Mouse (Mus musculus): ENCODE results near the gene Ccni. TPM values are rescaled to one million over a fixed set of nuclear protein-coding genes. Genes with fewer than 3 reads are reported as not detected.
A peak's percentile ranks its signal among the peaks of the same experiment; 100 is the strongest.

The Ccni gene
- polyA plus RNA-seq, 1 experiment from 2014 or later, result 166 TPM

DNA sequence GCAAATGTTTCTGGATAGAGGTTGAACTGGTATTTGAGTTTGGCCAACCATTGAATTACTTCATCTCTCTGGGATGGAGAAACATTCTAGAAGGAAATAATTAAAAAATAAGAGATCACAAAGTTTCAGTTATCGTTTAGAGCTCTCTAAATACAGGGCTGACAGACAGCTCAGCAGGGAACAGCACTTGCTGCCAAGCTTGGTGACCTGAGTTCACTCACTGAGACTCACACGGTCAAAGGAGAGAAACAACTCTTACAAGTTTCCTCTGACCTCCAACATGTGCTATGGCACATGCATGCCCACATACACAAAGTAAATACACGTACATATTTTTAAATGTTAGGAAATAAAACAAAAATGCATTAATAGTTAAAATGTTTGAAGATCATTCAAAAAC is 16.7 kb downstream of the Ccni start:
- H3K4me3 ChIP-seq, result no peak overlapping the region
- H3K4me1 ChIP-seq, result no peaks in the 10 kb centered on the region
- H3K27me3 ChIP-seq, result no peaks in the 10 kb centered on the region
- no peak overlapping the region for H3K4me2 ChIP-seq (replicated peaks)
- H3K36me3 ChIP-seq, result peaks cover 41% of the 10 kb centered on the region
- H3K9me3 ChIP-seq, result no peaks in the 10 kb centered on the region
- no peak overlapping the region for H3K9ac ChIP-seq (replicated peaks)
- 70% methylated on average over 3 of the region's 3 CpGs for WGBS
- ATAC-seq (ENCODE audit: low FRiP score, low read depth), result no peak
- H3K27ac ChIP-seq (replicated peaks), result no peak overlapping the region

DNA sequence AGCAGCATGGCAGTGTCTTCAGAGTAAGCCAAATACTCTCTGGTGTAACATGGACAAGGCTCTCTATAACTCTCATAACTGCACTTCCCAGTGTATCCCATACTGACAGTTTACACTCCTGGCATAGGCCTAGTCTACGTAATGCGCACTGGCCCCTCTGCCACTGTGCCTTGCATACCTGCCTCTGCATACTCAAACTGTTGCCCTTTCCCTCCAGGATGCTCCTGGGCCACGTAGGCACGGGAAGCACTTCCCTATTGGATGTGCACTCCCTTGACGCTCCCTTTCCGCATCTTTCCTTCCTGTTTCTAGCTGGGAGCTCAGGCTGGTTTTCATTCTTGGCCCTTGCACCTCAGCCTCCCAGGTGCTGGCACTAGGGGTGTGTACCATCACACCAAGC is 21.7 kb downstream of the Ccni start:
- no peaks in the 10 kb centered on the region for H3K27me3 ChIP-seq
- no peak overlapping the region for H3K9ac ChIP-seq (replicated peaks)
- ATAC-seq (ENCODE audit: low FRiP score, low read depth), result no peak
- no peaks in the 10 kb centered on the region for H3K4me1 ChIP-seq
- WGBS, result 89% methylated on average over 6 of the region's 6 CpGs
- no peak overlapping the region for H3K27ac ChIP-seq (replicated peaks)
- H3K4me2 ChIP-seq (replicated peaks), result no peak overlapping the region
- H3K36me3 ChIP-seq, result peaks cover 68% of the 10 kb centered on the region
- no peaks in the 10 kb centered on the region for H3K9me3 ChIP-seq
- no peak overlapping the region for H3K4me3 ChIP-seq

DNA sequence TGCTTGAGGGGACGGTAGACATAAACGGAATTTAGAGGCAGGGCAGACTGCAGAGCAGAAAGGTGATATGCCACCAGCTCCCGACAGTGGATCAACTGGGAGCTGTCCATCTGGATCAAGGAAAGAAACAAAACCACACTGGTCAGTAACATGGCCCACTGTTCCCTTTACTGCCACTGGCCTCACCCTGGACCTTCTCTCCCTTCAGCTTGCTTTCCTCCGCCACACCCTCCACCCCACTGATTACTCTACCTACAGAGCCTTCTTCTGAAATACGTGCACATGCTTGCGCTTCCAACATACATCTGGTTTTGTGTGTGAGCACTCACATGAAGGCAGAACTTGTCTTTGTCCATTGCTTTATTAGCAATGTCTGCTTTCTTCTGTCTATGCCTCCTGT is 23.0 kb downstream of the Ccni start:
- Histone ChIP-seq H3K4me2 (replicated peaks) (no peak overlapping the region), H3K36me3 (peaks cover 62% of the 10 kb centered on the region), H3K9ac (replicated peaks) (no peak overlapping the region), H3K9me3 (no peaks in the 10 kb centered on the region), H3K27ac (replicated peaks) (no peak overlapping the region), H3K4me3 (no peak overlapping the region), H3K4me1 (no peaks in the 10 kb centered on the region), H3K27me3 (no peaks in the 10 kb centered on the region)
- ATAC-seq (ENCODE audit: low FRiP score, low read depth), result no peak
- WGBS, result 89% methylated on average over 6 of the region's 6 CpGs

- no peak for ATAC-seq (ENCODE audit: low FRiP score, low read depth)
- 81% methylated on average over 2 of the region's 2 CpGs for WGBS
These were observed 26.0 kb downstream of the Ccni start for GRCm38 (mm10) chr5:93180252-93180651.

GRCm38 (mm10) chr5:93178616-93179015 is 27.7 kb downstream of the Ccni start:
- Histone ChIP-seq H3K9me3 (no peaks in the 10 kb centered on the region), H3K36me3 (peaks cover 48% of the 10 kb centered on the region), H3K4me3 (no peak overlapping the region), H3K4me1 (no peaks in the 10 kb centered on the region), H3K9ac (replicated peaks) (no peak overlapping the region), H3K4me2 (replicated peaks) (no peak overlapping the region), H3K27me3 (no peaks in the 10 kb centered on the region), H3K27ac (replicated peaks) (no peak overlapping the region)
- no peak for ATAC-seq (ENCODE audit: low FRiP score, low read depth)
- WGBS, result 86% methylated on average over 6 of the region's 6 CpGs

More at GRCm38 (mm10) chr5:93180252-93180651, 26.0 kb downstream of the Ccni start:
- no peaks in the 10 kb centered on the region for H3K9me3 ChIP-seq
- no peak overlapping the region for H3K4me3 ChIP-seq
- no peaks in the 10 kb centered on the region for H3K4me1 ChIP-seq
- no peak overlapping the region for H3K9ac ChIP-seq (replicated peaks)
- H3K4me2 ChIP-seq (replicated peaks), result no peak overlapping the region
- no peak overlapping the region for H3K27ac ChIP-seq (replicated peaks)
- H3K27me3 ChIP-seq, result no peaks in the 10 kb centered on the region
- peaks cover 48% of the 10 kb centered on the region for H3K36me3 ChIP-seq

GRCm38 (mm10) chr5:93174675-93175074 is 31.6 kb downstream of the Ccni start:
- no peak overlapping the region for H3K4me3 ChIP-seq
- ATAC-seq (ENCODE audit: low FRiP score, low read depth), result no peak
- H3K36me3 ChIP-seq, result peaks cover 63% of the 10 kb centered on the region
- H3K9me3 ChIP-seq, result no peaks in the 10 kb centered on the region
- no peak overlapping the region for H3K9ac ChIP-seq (replicated peaks)
- no peaks in the 10 kb centered on the region for H3K27me3 ChIP-seq
- no peaks in the 10 kb centered on the region for H3K4me1 ChIP-seq
- no peak overlapping the region for H3K4me2 ChIP-seq (replicated peaks)
- WGBS, result 92% methylated on average over 6 of the region's 6 CpGs
- H3K27ac ChIP-seq (replicated peaks), result no peak overlapping the region

DNA sequence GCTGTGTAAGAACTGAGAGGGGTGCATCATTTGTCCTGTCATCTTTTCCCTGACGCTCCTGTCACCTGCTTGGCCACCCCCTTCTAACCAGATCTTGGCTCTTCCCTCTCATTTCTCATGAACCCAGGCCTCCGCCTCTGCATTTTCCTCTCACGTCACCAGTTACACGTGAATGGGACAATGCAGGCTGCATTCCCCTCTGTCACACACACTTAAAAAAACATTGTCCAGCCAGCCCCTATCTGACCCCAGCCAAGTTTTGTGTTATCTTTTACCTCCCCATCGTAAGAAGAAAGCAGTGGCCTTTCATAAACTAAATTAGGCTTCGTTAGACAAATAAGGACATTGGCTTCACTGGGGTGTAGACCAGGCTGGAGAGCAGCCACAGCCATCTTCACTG is 33.8 kb downstream of the Ccni start:
- Histone ChIP-seq H3K27me3 (no peaks in the 10 kb centered on the region), H3K4me3 (no peak overlapping the region), H3K4me2 (replicated peaks) (no peak overlapping the region), H3K4me1 (no peaks in the 10 kb centered on the region), H3K9ac (replicated peaks) (no peak overlapping the region), H3K36me3 (peaks cover 71% of the 10 kb centered on the region), H3K27ac (replicated peaks) (no peak overlapping the region), H3K9me3 (no peaks in the 10 kb centered on the region)
- WGBS, result 85% methylated on average over 6 of the region's 6 CpGs
- ATAC-seq (ENCODE audit: low FRiP score, low read depth), result no peak

DNA sequence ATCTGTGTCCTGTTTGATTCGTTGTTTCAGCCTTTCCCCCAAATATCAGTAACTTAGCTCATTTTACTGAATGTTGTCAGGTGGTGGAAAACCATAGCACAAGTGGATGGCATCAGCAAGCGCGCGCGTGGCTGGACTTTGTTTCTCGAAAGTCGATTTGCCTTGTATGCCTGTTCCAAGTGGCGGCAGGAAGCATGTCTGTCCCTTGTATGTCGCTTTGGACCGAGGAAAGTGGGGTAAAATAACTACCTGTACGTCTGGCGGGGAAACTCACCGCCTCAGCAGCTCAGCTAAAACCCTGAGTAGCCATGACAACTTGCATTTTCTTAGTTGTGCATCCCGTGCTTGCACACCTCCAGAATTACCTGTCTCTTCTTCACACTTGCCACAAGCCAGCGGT is 34.9 kb downstream of the Ccni start:
- Histone ChIP-seq H3K27ac (replicated peaks) (no peak overlapping the region), H3K36me3 (peaks cover 82% of the 10 kb centered on the region), H3K27me3 (no peaks in the 10 kb centered on the region), H3K9ac (replicated peaks) (no peak overlapping the region), H3K9me3 (no peaks in the 10 kb centered on the region), H3K4me1 (no peaks in the 10 kb centered on the region), H3K4me2 (replicated peaks) (no peak overlapping the region), H3K4me3 (no peak overlapping the region)
- WGBS, result 97% methylated on average over 15 of the region's 15 CpGs
- ATAC-seq (ENCODE audit: low FRiP score, low read depth), result no peak

DNA sequence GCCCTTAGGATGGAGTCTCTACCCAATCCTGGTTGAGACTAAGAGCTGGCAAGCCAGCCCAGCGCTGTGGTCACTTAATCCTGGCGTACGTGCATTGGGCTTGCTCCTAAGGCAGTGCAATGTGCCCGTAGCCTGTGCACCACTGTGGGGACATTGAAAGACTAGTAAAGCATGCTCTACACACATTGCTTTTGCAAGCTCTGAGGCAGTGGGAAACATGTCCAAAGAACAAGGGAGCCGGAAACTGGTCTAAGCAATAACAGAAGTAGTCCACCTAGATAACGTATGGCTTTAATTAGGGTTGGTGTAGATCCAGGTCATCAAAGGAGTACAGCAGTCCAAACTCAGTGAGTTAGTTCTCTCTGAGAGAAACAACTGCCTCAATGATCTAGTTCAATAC is 37.6 kb downstream of the Ccni start:
- Histone ChIP-seq H3K9ac (replicated peaks) (no peak overlapping the region), H3K27me3 (no peaks in the 10 kb centered on the region), H3K4me2 (replicated peaks) (no peak overlapping the region), H3K27ac (replicated peaks) (no peak overlapping the region), H3K36me3 (peaks cover 84% of the 10 kb centered on the region), H3K4me1 (no peaks in the 10 kb centered on the region), H3K4me3 (no peak overlapping the region), H3K9me3 (no peaks in the 10 kb centered on the region)
- WGBS, result 91% methylated on average over 6 of the region's 6 CpGs
- no peak for ATAC-seq (ENCODE audit: low FRiP score, low read depth)

DNA sequence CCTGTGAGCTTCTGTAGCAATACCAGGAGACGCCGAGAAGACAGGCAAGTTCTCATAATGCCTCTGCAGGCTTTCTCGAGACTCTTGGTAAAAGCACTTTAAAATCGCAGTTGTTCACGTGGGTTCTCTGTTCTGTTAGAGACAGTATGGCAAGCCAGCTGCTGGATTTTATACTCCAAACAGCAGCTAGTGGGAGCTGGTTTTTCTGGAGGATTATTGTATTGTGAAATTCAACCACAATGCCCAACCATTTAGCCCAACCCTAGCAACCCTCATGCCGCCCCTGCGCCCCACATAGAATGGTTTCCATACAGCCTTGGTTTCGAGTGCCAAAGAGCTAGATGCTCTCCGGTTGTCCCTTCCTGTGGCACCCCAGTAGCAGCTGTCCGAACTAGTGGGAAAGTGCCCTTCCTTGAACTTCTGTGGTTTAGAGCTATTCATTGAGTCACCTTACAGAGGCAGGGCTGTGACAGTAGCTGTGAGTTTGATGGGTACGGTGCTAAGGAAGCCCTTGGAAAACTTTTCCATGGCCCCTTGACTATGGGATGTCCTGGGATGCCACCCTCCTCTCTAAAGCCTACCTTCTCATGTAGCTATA is 38.3 kb downstream of the Ccni start:
- H3K27me3 ChIP-seq, result no peaks in the 10 kb centered on the region
- no peaks in the 10 kb centered on the region for H3K9me3 ChIP-seq
- no peaks in the 10 kb centered on the region for H3K4me1 ChIP-seq
- no peak overlapping the region for H3K27ac ChIP-seq (replicated peaks)
- peaks cover 80% of the 10 kb centered on the region for H3K36me3 ChIP-seq
- H3K9ac ChIP-seq (replicated peaks), result no peak overlapping the region
- ATAC-seq (ENCODE audit: low FRiP score, low read depth), result no peak
- H3K4me2 ChIP-seq (replicated peaks), result no peak overlapping the region
- H3K4me3 ChIP-seq, result no peak overlapping the region
- 88% methylated on average over 11 of the region's 11 CpGs for WGBS

GRCm38 (mm10) chr5:93163541-93163940 is 42.8 kb downstream of the Ccni start:
- 81% methylated on average over 3 of the region's 3 CpGs for WGBS
- no peak overlapping the region for H3K4me2 ChIP-seq (replicated peaks)
- ATAC-seq (ENCODE audit: low FRiP score, low read depth), result peak; percentile 44; the same call in 1 of the 2 replicates

DNA sequence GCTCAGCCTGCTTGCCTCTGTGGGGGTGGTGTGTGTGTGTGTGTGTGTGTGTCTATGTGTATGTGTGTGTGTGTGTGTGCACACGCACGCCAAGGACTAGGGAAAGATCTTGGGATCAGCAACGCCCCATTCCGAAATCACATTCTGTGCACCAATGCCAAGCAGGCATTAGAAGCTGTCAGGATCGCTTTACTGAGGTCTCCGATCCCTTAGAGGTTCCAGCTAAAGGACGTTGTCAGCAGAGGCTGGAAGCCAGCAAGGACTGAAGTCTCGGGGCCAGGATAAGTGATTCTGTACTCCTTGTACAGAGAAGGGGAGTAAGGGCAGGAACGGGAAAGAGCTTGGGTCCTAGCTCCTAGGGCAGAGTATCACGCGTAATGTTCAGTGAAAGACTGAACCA is 51.9 kb downstream of the Ccni start:
- 94% methylated on average over 11 of the region's 11 CpGs for WGBS
- Histone ChIP-seq H3K4me1 (peaks cover 13% of the 10 kb centered on the region), H3K36me3 (peaks cover 67% of the 10 kb centered on the region)

More at GRCm38 (mm10) chr5:93163541-93163940, 42.8 kb downstream of the Ccni start:
- Histone ChIP-seq H3K9me3 (no peaks in the 10 kb centered on the region), H3K36me3 (peaks cover 78% of the 10 kb centered on the region), H3K4me3 (no peak overlapping the region), H3K27me3 (no peaks in the 10 kb centered on the region), H3K9ac (replicated peaks) (no peak overlapping the region), H3K27ac (replicated peaks) (no peak overlapping the region), H3K4me1 (no peaks in the 10 kb centered on the region)

DNA sequence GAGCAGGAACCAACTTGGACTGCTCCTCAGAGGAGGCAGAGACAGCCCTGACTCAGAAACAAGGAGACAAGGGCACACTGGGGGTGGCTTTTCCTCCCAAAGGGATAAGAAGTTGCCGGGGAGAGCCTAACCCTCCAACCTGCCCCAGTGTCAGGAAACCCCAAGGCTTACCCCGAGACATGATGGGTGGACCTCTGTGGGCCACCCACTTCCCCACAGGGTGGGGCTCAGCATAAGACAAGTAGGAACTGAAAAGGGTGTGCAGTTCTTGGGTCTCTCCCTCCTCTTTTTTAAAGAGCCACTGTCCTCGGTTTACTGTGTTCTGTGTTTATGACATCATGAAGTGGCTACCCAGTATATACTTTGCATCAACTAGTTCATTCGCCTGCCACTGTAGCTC is 53.8 kb downstream of the Ccni start:
- WGBS, result 87% methylated on average over 4 of the region's 4 CpGs
- peaks cover 58% of the 10 kb centered on the region for H3K36me3 ChIP-seq
- ATAC-seq (ENCODE audit: low FRiP score, low read depth), result no peak
- H3K9me3 ChIP-seq, result no peaks in the 10 kb centered on the region
- no peaks in the 10 kb centered on the region for H3K27me3 ChIP-seq
- peaks cover 13% of the 10 kb centered on the region for H3K4me1 ChIP-seq
- H3K9ac ChIP-seq (replicated peaks), result no peak overlapping the region
- H3K27ac ChIP-seq (replicated peaks), result no peak overlapping the region
- no peak overlapping the region for H3K4me3 ChIP-seq
- no peak overlapping the region for H3K4me2 ChIP-seq (replicated peaks)

More for the DNA sequence above, 51.9 kb downstream of the Ccni start:
- Histone ChIP-seq H3K4me3 (no peak overlapping the region), H3K27ac (replicated peaks) (no peak overlapping the region), H3K27me3 (no peaks in the 10 kb centered on the region), H3K9ac (replicated peaks) (no peak overlapping the region), H3K9me3 (no peaks in the 10 kb centered on the region), H3K4me2 (replicated peaks) (no peak overlapping the region)
- no peak for ATAC-seq (ENCODE audit: low FRiP score, low read depth)

Measured in midbrain, embryonic 12.5 days (tissue).